Mouse (Mus musculus) heart, embryonic 10.5 days (tissue): ENCODE results near the gene 2200002D01Rik. TPM values are rescaled to one million over a fixed set of nuclear protein-coding genes. Genes with fewer than 3 reads are reported as not detected.
"Not testable (repeated sequence)": the region's sequence is repeated elsewhere in the genome, so short reads cannot be mapped to it uniquely, and the experiment has no call there.

Source experiments
- DNase-seq: peaks from one replicate; pipeline ENCODE4 v3.0.0-alpha.2; 2017; ENCODE audit warnings: low spot score
- H3K27ac ChIP-seq: fragments of 300-500 bp; sonication (generic); 2 replicates; pipeline ENCODE4 v1.5.1; 2016; ENCODE audit warnings: mild to moderate bottlenecking
- H3K27me3 ChIP-seq: fragments of 300-500 bp; sonication (generic); 2 replicates; pipeline ENCODE4 v1.6.1; 2016; ENCODE audit warnings: mild to moderate bottlenecking; ENCODE audit not compliant: poor library complexity, insufficient read depth, severe bottlenecking
- H3K36me3 ChIP-seq: fragments of 300-500 bp; sonication (generic); 2 replicates; pipeline ENCODE4 v1.6.1; 2016; ENCODE audit warnings: mild to moderate bottlenecking, moderate library complexity
- H3K4me1 ChIP-seq: fragments of 300-500 bp; sonication (generic); 2 replicates; pipeline ENCODE4 v1.6.1; 2016; ENCODE audit warnings: mild to moderate bottlenecking
- H3K4me3 ChIP-seq: fragments of 300-500 bp; sonication (generic); 2 replicates; pipeline ENCODE4 v1.5.1; 2016; ENCODE audit warnings: mild to moderate bottlenecking, moderate library complexity
- H3K9me3 ChIP-seq: fragments of 300-500 bp; sonication (generic); 2 replicates; pipeline ENCODE4 v1.6.1; 2016; ENCODE audit warnings: mild to moderate bottlenecking, moderate library complexity
- WGBS: fragments of 180-500 bp; shearing (Covaris S2); methylation state at CpG from one replicate; pipeline ENCODE4 v1.1.7; 2016; 5-methylcytosine and 5-hydroxymethylcytosine counted together
- polyA plus RNA-seq: library from polyadenylated mRNA; unstranded; fragments of >200 nt; fragmentation: Nextera tagmentation; extraction: Ambion mirVana; gene quantifications from 2 replicates; pipeline ENCODE4 v1.2.1, GENCODE M21; 2016

The 2200002D01Rik gene
- polyA plus RNA-seq, 1 experiment from 2014 or later = 9.7 TPM

DNA sequence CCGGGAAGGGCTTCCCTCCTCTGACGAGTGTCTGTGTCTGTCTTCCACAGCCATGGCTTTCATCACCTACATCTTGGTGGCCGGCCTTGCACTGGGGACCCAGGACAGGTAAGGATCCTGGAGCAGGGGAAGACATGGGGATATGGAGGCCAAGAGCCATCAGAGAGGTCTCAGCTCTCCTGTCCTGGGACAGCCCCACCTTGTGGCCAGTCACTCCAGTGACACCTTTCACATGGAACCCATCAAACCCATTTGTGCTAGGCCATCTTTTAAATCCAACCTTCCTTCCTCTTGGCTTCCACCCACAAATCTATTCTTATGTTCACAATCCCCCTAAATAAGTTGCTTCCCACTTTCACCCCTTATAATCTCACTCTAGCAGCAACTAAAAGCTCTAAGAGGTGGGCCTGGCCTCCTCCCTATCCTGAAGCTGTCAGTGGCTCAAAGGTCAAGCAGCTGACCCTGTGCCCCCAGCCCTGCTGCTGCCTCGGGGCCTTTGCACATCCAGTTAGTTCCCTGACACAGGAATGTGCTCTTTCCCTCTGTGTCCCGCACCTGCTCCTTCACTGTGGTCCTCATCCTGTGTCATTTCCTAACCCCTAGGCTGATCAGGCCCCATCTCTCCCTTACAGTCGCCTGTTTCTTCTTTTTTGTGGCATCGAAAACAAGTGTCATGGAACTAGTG is 3.4 kb downstream of the 2200002D01Rik start:
- WGBS = 82% methylated on average over 7 of the region's 7 CpGs

DNA sequence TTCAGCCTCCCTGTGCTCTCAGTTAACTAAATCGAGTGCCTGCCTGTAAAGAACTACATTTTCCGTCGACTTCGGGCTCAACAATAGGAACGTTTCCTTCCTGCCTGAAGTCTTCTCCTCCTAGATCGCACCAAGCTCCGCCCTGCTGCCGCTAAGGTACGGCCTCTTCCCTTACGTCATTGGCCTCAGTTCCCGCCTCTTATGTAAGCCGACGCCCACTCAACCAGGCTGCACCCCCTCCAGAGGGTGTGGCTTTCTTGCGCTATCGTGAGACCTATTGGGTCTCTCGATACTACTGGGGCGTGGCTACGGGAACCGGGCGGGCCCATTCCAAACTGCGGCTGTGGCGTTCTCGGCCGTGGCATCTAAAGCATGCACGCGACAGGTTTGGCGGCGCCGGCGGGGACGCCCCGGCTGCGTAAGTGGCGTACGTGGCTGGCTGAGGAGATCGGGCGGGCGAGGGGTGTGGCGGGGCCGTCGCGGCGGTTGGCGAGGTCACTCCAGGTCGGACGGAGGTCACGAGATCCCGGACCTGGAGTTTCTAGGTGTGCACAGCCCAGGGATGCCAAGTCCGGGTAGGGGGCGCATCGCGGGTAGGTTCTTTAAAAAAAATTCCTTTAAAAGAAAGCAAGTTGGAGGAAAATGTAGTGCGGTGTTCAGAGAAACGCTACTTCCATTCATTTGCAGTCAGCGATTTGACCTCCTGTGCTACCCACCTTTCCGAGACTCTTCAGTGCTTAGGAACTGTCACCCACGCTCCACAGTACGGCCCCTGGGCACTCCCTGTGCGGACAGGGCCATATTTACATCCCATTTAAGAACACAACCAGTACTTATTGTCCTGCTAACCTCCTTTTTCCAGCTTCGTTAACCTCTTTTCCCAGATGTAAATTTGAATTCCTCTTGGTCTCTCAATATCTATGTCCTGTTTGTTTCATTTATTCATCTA is 10.0 kb downstream of the 2200002D01Rik start, which contains the start of gene Yif1b:
TSS of gene Yif1b (plus strand) at position 311 of the 949 bp plus-strand sequence.
- under 1% methylated on average over 60 of the region's 60 CpGs for WGBS
- Histone ChIP-seq H3K27ac (peak within 1 kb of the TSS; percentile 86), H3K4me3 (peak within 1 kb of the TSS; percentile 65), H3K4me1 (peaks cover 11% of the 10 kb centered on the region; the same call in 1 of the 2 replicates), H3K9me3 (no peaks in the 10 kb centered on the region), H3K27me3 (peaks cover 7% of the 10 kb centered on the region; the same call in 1 of the 2 replicates), H3K36me3 (peaks cover 5% of the 10 kb centered on the region; the same call in 1 of the 2 replicates)
- peak; percentile 100 for DNase-seq

More for the DNA sequence above, 3.4 kb downstream of the 2200002D01Rik start:
- peaks cover 40% of the 10 kb centered on the region for H3K36me3 ChIP-seq
- no peak overlapping the region for H3K4me3 ChIP-seq
- H3K27ac ChIP-seq = no peak overlapping the region
- no peaks in the 10 kb centered on the region for H3K27me3 ChIP-seq
- peaks cover 22% of the 10 kb centered on the region for H3K4me1 ChIP-seq
- DNase-seq = no peak
- H3K9me3 ChIP-seq = no peaks in the 10 kb centered on the region

DNA sequence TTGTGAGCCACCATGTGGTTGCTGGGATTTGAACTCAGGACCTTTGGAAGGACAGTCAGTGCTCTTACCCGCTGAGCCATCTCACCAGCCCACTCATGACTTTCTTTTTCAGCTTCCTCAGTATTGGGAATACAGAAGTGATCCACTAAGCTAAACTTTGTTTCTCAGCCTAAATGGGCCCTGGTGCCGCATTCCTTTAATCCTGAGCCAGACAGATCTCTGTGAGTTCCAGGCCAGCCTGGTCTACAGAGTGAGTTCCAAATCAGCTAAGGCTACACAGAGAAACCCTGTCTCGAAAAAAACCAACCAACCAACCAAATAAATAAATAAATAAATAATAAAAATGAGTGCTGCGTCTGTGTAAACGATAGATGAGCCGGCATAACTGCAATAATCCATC is 10.7 kb downstream of the 2200002D01Rik start:
- Histone ChIP-seq H3K4me3 (peak overlapping the region; percentile 65), H3K4me1 (peaks cover 11% of the 10 kb centered on the region; the same call in 1 of the 2 replicates), H3K27ac (peak overlapping the region; percentile 86), H3K27me3 (peaks cover 14% of the 10 kb centered on the region)
- not testable (repeated sequence) for H3K36me3 ChIP-seq, H3K9me3 ChIP-seq, DNase-seq
- 30% methylated on average over 6 of the region's 6 CpGs for WGBS

DNA sequence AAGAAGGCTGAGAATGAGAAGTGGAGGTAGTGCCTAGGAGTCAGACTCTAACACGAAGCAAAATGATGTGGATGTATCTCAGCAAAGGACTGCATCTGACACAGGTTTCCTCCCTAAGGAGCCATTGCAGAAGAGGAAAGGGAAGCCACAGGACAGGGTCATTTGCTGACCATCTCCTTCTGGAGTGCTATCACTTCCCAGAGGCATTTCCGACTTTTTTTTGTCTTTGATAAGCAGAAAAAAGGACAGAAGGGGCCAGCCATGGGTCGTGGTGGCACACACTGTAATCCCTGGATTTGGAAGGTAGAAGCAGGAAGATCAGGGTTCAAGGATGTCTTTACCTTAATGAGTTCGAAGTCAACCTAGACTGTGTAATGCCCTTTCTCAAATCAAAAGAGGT is 11.7 kb downstream of the 2200002D01Rik start:
- Histone ChIP-seq H3K27ac (no peak overlapping the region), H3K36me3 (peaks cover 5% of the 10 kb centered on the region; the same call in 1 of the 2 replicates), H3K27me3 (peaks cover 24% of the 10 kb centered on the region), H3K4me1 (peaks cover 20% of the 10 kb centered on the region), H3K4me3 (no peak overlapping the region), H3K9me3 (no peaks in the 10 kb centered on the region)
- no peak for DNase-seq
- WGBS = 67% methylated on average over 4 of the region's 4 CpGs

DNA sequence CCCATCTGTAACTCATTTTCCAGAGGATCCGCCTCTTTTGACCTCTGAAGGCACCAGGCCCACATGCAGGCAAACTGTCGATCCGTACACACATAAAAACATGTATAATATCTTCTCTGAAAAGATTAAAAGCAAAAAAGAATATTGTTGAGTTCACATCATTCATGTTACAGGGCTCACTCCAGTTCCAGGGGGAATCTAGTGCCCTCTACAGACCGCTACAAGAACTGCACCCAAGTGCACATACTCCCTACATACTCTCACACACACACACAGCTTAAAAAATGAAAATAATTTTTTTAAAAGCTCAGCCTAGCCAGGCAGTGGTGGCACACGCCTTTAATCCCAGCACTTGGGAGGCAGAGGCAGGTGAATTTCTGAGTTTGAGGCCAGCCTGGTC is 13.6 kb downstream of the 2200002D01Rik start:
- Histone ChIP-seq H3K27ac (0 out of 2 replicates have a peak overlapping the region, but pooled peaks have one; percentile 33), H3K27me3 (peaks cover 38% of the 10 kb centered on the region), H3K9me3 (no peaks in the 10 kb centered on the region), H3K36me3 (no peaks in the 10 kb centered on the region), H3K4me1 (peaks cover 19% of the 10 kb centered on the region), H3K4me3 (no peak overlapping the region)
- no peak for DNase-seq
- 74% methylated on average over 5 of the region's 5 CpGs for WGBS

DNA sequence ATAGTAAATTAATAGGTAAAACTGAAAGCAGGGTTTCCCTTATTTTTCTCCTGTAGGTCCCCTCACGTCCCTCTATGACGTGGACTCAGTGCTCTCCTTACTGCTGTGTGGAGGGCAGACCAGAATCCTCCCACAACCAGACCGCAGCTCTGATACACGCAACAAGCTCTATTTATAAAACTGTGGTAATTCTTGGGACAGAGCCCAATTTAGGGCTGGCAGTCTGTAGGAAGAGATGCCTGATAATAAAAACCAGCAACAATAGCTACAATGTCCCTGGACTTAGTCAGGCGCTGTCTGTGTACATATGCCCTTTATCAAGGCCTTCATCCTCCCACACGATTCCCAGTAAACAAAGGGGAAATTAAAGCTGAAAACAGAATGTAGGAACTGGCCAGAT is 14.5 kb downstream of the 2200002D01Rik start:
- Histone ChIP-seq H3K4me1 (peaks cover 16% of the 10 kb centered on the region), H3K4me3 (no peak overlapping the region), H3K9me3 (no peaks in the 10 kb centered on the region), H3K36me3 (no peaks in the 10 kb centered on the region), H3K27ac (no peak overlapping the region), H3K27me3 (peaks cover 45% of the 10 kb centered on the region)
- DNase-seq = no peak
- 60% methylated on average over 6 of the region's 6 CpGs for WGBS

DNA sequence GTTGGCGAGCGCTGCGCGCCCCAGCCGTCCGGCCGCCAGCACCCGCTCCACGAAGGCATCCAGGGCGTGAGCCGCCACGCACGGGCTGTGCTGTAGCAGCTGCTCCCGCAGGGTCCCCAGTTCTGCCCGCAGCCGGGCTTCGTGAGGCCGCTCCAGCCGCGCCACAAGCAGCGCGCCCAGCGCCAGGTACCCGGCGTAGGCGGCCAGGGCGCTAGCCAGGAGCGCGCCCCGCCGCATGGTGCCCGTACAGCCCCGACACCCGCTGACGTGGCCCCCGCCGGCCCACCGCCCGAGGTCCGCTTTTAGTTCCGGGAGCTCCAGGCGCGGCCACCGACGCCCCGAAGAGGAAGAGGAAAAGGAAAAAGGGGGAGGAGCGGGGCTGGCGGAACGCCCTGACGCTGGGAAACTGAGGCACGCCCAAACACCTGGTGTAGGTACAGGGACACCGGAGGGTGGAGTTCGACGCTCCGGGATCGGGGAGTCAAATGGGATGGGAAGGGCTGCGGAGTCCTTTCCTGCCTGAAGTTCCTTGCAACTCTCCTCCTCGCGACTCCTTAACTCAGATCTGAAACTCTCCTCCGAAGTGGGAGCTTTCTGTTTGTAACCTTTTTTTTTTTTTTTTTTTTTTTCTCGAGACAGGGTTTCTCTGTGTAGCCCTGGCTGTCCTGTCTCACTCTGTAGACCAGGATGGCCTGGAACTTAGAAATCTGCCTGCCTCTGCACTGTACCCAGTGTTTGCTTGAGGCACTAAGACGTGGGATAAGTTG is 15.8 kb downstream of the 2200002D01Rik start, which contains the start of gene Kcnk6:
TSS of gene Kcnk6 (minus strand) at position 269 of the 767 bp plus-strand sequence.
- Histone ChIP-seq H3K4me3 (peak within 1 kb of the TSS; percentile 69), H3K4me1 (peaks cover 15% of the 10 kb centered on the region), H3K27ac (peak within 1 kb of the TSS; percentile 89), H3K36me3 (no peaks in the 10 kb centered on the region), H3K9me3 (no peaks in the 10 kb centered on the region), H3K27me3 (peaks cover 45% of the 10 kb centered on the region)
- DNase-seq = no peak
- WGBS = 2% methylated on average over 61 of the region's 62 CpGs

DNA sequence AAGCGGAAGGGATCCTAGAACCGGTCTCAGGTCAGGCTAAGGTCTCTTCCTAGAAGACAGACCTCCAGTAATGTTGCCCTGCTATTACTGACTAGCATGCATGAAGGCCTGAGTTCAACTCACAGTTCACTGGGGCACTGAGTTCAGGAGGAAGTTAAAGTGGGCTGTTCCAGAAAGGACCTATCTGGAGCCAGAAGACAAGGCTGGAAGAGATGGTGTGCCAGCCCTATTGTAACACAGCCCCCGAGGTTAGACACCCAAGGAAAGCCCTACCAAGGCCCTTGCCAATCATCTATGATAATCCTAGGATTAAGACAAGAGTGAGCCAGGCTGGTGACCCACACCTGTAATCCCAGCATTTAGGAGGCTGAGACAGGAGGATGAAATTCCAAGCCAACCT is 16.7 kb downstream of the 2200002D01Rik start:
- Histone ChIP-seq H3K27ac (0 out of 2 replicates have a peak overlapping the region, but pooled peaks have one; percentile 89), H3K4me3 (peak overlapping the region; percentile 69), H3K4me1 (peaks cover 15% of the 10 kb centered on the region), H3K36me3 (no peaks in the 10 kb centered on the region), H3K27me3 (peaks cover 45% of the 10 kb centered on the region), H3K9me3 (no peaks in the 10 kb centered on the region)
- no peak for DNase-seq
- WGBS = 33% methylated on average over 3 of the region's 3 CpGs

DNA sequence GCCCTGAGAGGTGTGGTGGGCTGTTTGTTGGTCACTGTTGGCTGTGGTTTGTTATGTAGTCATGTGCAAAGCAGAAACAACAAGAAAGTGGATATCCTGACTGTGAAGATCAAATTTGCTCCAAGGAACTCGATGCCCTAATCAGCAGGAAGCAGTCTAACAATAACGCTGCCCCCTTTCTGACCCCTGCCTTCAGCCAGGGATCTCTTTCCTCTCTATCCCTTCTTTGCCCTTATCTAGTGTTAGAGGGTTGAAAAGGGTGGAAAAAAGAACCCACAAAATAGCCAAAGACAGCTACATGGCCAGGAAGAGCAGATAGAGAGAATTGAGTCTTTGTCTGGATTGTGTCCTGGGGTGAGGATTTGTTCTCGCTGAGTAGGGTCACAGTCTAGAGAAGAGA is 17.7 kb downstream of the 2200002D01Rik start:
- Histone ChIP-seq H3K4me3 (no peak overlapping the region), H3K9me3 (no peaks in the 10 kb centered on the region), H3K27ac (no peak overlapping the region), H3K4me1 (peaks cover 17% of the 10 kb centered on the region), H3K27me3 (peaks cover 45% of the 10 kb centered on the region), H3K36me3 (no peaks in the 10 kb centered on the region)
- no peak for DNase-seq
- WGBS = 31% methylated on average over 3 of the region's 3 CpGs

DNA sequence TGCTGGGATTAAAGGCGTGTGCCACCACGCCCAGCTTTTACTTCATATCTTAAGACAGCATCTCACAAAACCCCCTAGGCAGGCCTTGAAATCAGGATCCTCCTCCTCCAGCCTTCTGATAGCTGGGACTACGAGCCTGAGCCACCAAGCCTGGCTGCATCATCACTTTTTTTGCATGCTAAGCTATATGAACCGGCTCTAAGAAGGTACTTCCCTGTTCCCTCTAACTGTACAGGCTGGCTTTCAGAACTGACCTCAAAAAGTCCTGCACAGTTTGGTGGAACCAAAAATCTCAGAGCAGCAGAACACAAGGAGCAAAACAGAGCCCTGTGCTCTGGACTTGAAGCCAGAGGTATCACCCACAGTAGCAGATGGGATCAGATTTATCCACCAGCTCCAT is 20.1 kb downstream of the 2200002D01Rik start:
- Histone ChIP-seq H3K27me3 (peaks cover 41% of the 10 kb centered on the region), H3K4me3 (no peak overlapping the region), H3K27ac (no peak overlapping the region), H3K9me3 (no peaks in the 10 kb centered on the region), H3K36me3 (no peaks in the 10 kb centered on the region; the same call in 1 of the 2 replicates), H3K4me1 (peaks cover 26% of the 10 kb centered on the region)
- 73% methylated on average over 4 of the region's 4 CpGs for WGBS
- DNase-seq = no peak

DNA sequence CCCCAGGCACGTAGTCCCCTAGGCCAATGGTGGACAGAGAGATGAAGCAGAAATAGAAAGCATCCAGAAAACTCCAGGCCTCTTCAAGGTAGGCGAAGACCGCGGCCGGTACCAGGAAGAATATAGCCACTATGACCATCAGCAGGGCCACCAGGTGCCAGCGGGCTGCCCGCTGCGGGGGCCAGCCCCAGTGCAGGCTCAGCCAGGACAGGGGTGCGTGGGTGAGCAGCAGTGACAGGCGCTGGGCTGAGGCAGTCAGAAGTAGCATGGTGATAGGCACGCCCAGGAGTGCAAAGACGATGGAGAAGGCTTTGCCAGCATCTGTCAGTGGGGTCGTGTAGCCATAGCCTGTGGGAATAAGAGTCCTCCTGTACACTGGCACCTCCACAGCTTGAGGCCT is 22.7 kb downstream of the 2200002D01Rik start:
- Histone ChIP-seq H3K4me3 (peak overlapping the region; percentile 27; the same call in 1 of the 2 replicates), H3K4me1 (peaks cover 17% of the 10 kb centered on the region), H3K9me3 (no peaks in the 10 kb centered on the region), H3K27me3 (peaks cover 14% of the 10 kb centered on the region), H3K27ac (peak overlapping the region; percentile 30; the same call in 1 of the 2 replicates), H3K36me3 (peaks cover 3% of the 10 kb centered on the region; the same call in 1 of the 2 replicates)
- WGBS = 65% methylated on average over 13 of the region's 13 CpGs
- DNase-seq = no peak

DNA sequence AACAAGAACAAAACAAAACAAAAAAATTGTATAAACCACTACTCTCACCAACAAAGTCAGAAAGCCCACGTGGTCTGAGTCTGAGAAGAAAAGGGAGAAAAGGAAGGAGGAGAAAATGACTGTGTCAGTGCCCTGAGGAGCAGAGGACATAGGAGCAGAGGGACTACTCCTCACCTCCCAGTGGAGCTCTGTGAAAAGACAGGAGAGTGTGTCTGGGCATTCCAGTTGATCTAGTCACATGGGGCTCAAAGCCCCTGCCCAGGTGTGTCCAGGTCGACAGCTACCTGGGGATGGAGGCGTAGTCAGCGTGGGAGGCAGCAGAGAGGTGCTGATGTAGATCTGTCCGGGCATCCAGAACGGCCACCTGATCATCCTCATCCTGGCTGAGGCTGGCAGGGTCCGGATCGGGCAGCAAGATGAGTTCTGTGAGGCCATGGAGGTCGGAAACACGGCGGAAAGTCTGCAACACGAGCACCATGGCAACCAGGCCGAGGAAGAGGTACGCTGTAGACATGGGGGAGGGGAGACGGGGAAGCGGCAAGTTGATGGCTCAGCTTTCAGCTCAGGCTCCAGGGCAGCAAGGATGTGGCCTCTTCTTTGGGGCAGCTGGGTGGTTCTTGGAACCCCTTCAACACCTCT is 23.4 kb downstream of the 2200002D01Rik start:
- Histone ChIP-seq H3K27ac (peak overlapping the region; percentile 30; the same call in 1 of the 2 replicates), H3K9me3 (peaks cover 4% of the 10 kb centered on the region), H3K4me1 (peaks cover 17% of the 10 kb centered on the region), H3K27me3 (peaks cover 13% of the 10 kb centered on the region), H3K36me3 (peaks cover 5% of the 10 kb centered on the region; the same call in 1 of the 2 replicates), H3K4me3 (peak overlapping the region; percentile 27)
- DNase-seq = no peak
- WGBS = 16% methylated on average over 16 of the region's 16 CpGs
